Mouse (Mus musculus) heart, adult 2 months (tissue): ENCODE results near the gene Pik3r5.

Experiments used
- CTCF ChIP-seq: fragments of 200-600 bp; IDR thresholded peaks from 2 replicates; pipeline ENCODE4 v1.8.1; 2022; ENCODE audit warnings: antibody characterized with exemption, mild to moderate bottlenecking, moderate library complexity
- POLR2A ChIP-seq: fragments of 200-500 bp; IDR thresholded peaks from 2 replicates; pipeline ENCODE4 v1.6.1; 2011; ENCODE audit warnings: mild to moderate bottlenecking, low read depth, low read length, control low read depth; ENCODE audit not compliant: insufficient read depth

GRCm38 (mm10) chr11:68398891-68399547 is 32.9 kb upstream of the Pik3r5 start:
- TF ChIP-seq POLR2A (no peak), CTCF (no peak)
